Mouse (Mus musculus): ENCODE measurements around the gene Szrd1. TPM values are rescaled to one million over a fixed set of nuclear protein-coding genes. Genes with fewer than 3 reads are reported as not detected.

The Szrd1 gene
- polyA plus RNA-seq, 1 experiment = 54.2 TPM

DNA sequence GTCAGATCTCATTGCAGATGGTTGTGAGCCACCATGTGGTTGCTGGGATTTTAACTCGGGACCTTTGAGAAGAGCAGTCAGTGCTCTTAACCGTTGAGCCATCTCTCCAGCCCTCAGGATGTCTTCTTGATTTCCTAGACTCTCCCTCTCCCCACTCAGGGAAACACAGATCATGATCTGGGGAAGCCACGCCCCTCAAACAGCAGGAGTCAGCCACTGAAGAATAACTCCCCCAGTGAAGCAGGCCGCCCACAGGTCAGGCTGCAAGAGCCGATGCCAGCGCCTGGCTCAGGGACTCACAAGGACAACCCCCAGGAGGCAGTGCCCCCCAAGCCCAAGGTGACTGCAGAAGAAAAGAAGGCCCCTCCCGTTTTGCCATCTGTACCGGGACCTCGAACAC, 42.9 kb downstream of the Szrd1 start:
- H3K36me3 ChIP-seq (ENCODE audit: control insufficient read depth, insufficient read depth, low read length) = no peaks in the 10 kb centered on the region
- 50% methylated on average over 9 of the region's 9 CpGs for whole genome bisulfite sequencing
- no peaks in the 10 kb centered on the region for H3K4me1 ChIP-seq (replicated peaks; ENCODE audit: control insufficient read depth, insufficient read depth, low read length)
- no peak overlapping the region for H3K4me3 ChIP-seq (ENCODE audit: control insufficient read depth, insufficient read depth, low read length)
- DNase-seq = no peak
- no peaks in the 10 kb centered on the region for H3K27me3 ChIP-seq (ENCODE audit: control insufficient read depth, insufficient read depth, low read length)
- TF ChIP-seq CTCF (IDR thresholded peaks at IDR 0.05; ENCODE audit: borderline replicate concordance, control insufficient read depth, extremely low read depth, insufficient read depth, low read length, poor library complexity) (no peak), POLR2A (IDR thresholded peaks at IDR 0.05; ENCODE audit: control insufficient read depth, extremely low read depth, insufficient read depth, low read length, poor library complexity) (no peak)
- no peak overlapping the region for H3K27ac ChIP-seq (ENCODE audit: control insufficient read depth, insufficient read depth, low read length)

DNA sequence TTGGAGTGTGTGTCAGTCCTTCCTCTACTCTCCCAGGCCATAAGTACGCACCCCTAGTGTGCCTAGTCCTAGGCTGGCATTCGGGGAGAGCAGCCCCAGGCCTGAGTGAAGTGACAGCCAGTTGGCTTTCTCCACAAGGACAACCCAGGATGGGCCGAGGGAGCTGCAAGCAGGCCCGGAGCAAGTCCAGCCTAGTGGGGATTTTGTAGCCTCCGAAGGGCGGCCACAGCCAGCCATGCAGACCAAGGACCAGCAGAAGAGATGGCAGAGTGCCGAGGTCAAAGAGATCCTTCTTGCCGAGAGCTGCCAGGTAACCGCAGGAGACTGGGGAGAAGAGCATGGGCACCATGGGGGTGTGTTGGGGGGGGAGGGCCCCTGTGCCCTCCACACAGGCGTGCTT, 44.6 kb downstream of the Szrd1 start:
- no peaks in the 10 kb centered on the region for H3K27me3 ChIP-seq (ENCODE audit: control insufficient read depth, insufficient read depth, low read length)
- H3K4me3 ChIP-seq (ENCODE audit: control insufficient read depth, insufficient read depth, low read length) = no peak overlapping the region
- 92% methylated on average over 10 of the region's 10 CpGs for WGBS
- H3K4me1 ChIP-seq (replicated peaks; ENCODE audit: control insufficient read depth, insufficient read depth, low read length) = no peaks in the 10 kb centered on the region
- no peak overlapping the region for H3K27ac ChIP-seq (ENCODE audit: control insufficient read depth, insufficient read depth, low read length)
- TF ChIP-seq CTCF (IDR thresholded peaks at IDR 0.05; ENCODE audit: borderline replicate concordance, control insufficient read depth, extremely low read depth, insufficient read depth, low read length, poor library complexity) (no peak), POLR2A (IDR thresholded peaks at IDR 0.05; ENCODE audit: control insufficient read depth, extremely low read depth, insufficient read depth, low read length, poor library complexity) (no peak)
- no peaks in the 10 kb centered on the region for H3K36me3 ChIP-seq (ENCODE audit: control insufficient read depth, insufficient read depth, low read length)
- no peak for DNase-seq

DNA sequence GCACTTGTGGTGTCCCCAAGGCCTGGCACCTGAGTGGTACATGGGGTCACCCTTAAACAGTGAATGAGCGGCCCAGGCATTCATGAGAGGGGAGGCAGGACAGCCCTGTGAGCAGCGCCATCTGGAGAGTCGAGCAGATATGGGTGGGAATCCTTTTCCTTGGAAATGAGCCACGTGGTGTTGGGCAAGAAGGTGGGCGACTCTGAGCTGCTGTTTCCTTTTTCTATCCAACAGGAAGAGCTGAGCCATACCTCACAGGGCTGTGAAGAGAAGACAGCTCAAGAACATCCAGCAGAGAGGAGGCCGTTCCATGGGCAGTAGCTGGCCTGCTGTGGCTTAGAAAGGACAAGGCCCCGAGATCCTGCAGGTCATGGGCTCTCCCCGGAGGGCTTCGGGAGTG, 50.9 kb downstream of the Szrd1 start:
- TF ChIP-seq CTCF (IDR thresholded peaks at IDR 0.05; ENCODE audit: borderline replicate concordance, control insufficient read depth, extremely low read depth, insufficient read depth, low read length, poor library complexity) (no peak), POLR2A (IDR thresholded peaks at IDR 0.05; ENCODE audit: control insufficient read depth, extremely low read depth, insufficient read depth, low read length, poor library complexity) (no peak)
- no peak for DNase-seq
- H3K4me3 ChIP-seq (ENCODE audit: control insufficient read depth, insufficient read depth, low read length) = no peak overlapping the region
- H3K36me3 ChIP-seq (ENCODE audit: control insufficient read depth, insufficient read depth, low read length) = no peaks in the 10 kb centered on the region
- H3K27ac ChIP-seq (ENCODE audit: control insufficient read depth, insufficient read depth, low read length) = no peak overlapping the region
- 78% methylated on average over 9 of the region's 9 CpGs for WGBS
- H3K4me1 ChIP-seq (replicated peaks; ENCODE audit: control insufficient read depth, insufficient read depth, low read length) = no peaks in the 10 kb centered on the region
- H3K27me3 ChIP-seq (ENCODE audit: control insufficient read depth, insufficient read depth, low read length) = no peaks in the 10 kb centered on the region

DNA sequence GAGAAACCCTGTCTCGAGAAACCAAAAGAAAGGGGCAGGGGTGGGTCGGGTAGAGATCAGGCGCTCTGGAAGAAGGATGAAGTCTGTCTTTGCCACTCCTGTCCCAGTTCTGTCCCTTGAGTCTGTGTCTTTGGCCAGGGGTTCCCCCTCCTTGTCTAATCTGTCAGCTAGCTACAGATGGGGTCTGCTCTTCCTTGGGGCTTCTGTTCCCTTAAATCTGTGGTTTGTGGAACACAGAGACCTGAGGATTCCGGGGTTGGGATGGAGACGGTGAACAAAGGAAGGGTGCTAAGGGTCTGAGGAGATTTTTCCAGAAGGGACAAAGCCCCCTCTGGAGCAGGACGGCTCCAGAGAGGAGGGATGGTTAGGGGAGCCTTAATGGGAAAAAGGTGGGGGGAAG, 51.5 kb downstream of the Szrd1 start, which contains the start of gene Spata21:
Gene Spata21 (plus strand): TSS at position 301 of the 400 bp plus-strand sequence.
- Histone ChIP-seq H3K27ac (ENCODE audit: control insufficient read depth, insufficient read depth, low read length) (no peak within 1 kb of the TSS), H3K4me3 (ENCODE audit: control insufficient read depth, insufficient read depth, low read length) (no peak within 1 kb of the TSS), H3K4me1 (replicated peaks; ENCODE audit: control insufficient read depth, insufficient read depth, low read length) (no peaks in the 10 kb centered on the region), H3K36me3 (ENCODE audit: control insufficient read depth, insufficient read depth, low read length) (no peaks in the 10 kb centered on the region), H3K27me3 (ENCODE audit: control insufficient read depth, insufficient read depth, low read length) (no peaks in the 10 kb centered on the region)
- DNase-seq = no peak
- no peak for TF ChIP-seq CTCF (IDR thresholded peaks at IDR 0.05; ENCODE audit: borderline replicate concordance, control insufficient read depth, extremely low read depth, insufficient read depth, low read length, poor library complexity)
- no peak for TF ChIP-seq POLR2A (IDR thresholded peaks at IDR 0.05; ENCODE audit: control insufficient read depth, extremely low read depth, insufficient read depth, low read length, poor library complexity)
- 82% methylated on average over 6 of the region's 6 CpGs for WGBS

DNA sequence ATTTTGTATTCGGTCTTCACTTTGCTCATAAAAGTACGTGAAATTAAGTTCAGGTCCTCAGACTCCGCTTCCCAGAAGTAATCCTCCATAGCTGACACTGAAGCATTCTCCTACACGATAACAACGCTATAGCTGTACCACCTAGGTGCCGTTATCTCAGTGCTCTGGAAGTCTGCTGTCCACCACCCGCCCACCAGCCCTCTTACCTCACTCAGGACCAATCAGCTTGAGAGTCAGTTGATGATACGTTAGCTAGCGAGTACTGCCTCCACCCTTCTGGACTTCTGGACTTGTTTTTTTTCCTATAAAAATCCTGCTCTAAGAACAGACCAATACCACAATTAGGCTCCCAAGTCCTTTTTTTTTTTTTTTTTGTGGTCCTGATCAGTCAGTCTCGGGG, 52.7 kb downstream of the Szrd1 start:
- TF ChIP-seq CTCF (IDR thresholded peaks at IDR 0.05; ENCODE audit: borderline replicate concordance, control insufficient read depth, extremely low read depth, insufficient read depth, low read length, poor library complexity) = no peak
- TF ChIP-seq POLR2A (IDR thresholded peaks at IDR 0.05; ENCODE audit: control insufficient read depth, extremely low read depth, insufficient read depth, low read length, poor library complexity) = no peak
- Histone ChIP-seq H3K4me3 (ENCODE audit: control insufficient read depth, insufficient read depth, low read length) (no peak overlapping the region), H3K4me1 (replicated peaks; ENCODE audit: control insufficient read depth, insufficient read depth, low read length) (no peaks in the 10 kb centered on the region), H3K36me3 (ENCODE audit: control insufficient read depth, insufficient read depth, low read length) (no peaks in the 10 kb centered on the region), H3K27me3 (ENCODE audit: control insufficient read depth, insufficient read depth, low read length) (no peaks in the 10 kb centered on the region), H3K27ac (ENCODE audit: control insufficient read depth, insufficient read depth, low read length) (no peak overlapping the region)
- 94% methylated on average over 10 of the region's 10 CpGs for WGBS
- DNase-seq = no peak

DNA sequence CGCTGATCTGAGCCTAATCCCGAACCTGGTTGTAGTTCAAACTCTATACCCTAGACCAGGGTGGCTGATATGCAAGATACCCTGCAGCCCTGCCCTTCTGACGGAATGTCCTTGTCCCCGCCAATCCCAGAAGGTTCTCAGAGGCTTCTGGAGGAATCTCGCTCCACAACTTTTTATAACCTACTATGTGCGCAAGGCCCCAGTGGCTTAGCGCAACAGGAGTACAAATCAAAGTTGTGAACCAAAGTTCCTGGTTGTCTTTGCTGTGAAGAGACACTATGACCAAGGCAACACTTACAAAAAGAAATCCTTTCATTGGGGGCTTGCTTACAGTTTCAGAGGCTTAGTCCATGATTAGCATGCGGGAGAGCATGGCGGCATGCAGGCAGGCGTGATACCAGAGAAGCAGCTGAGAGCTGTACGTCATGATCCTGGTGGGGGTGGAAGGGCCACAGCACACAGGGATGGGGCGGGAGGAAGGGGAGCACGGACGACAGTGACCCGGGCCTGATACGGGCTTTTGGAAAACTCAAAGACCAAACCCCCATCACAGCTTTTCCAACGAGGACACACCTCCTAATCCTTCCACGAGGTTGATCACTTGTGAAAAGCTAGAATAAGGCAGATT, 61.0 kb downstream of the Szrd1 start:
- Histone ChIP-seq H3K36me3 (ENCODE audit: control insufficient read depth, insufficient read depth, low read length) (peaks cover 2% of the 10 kb centered on the region; the same call in 1 of the 2 replicates), H3K27ac (ENCODE audit: control insufficient read depth, insufficient read depth, low read length) (no peak overlapping the region), H3K27me3 (ENCODE audit: control insufficient read depth, insufficient read depth, low read length) (no peaks in the 10 kb centered on the region), H3K4me3 (ENCODE audit: control insufficient read depth, insufficient read depth, low read length) (no peak overlapping the region), H3K4me1 (replicated peaks; ENCODE audit: control insufficient read depth, insufficient read depth, low read length) (peaks cover 13% of the 10 kb centered on the region)
- WGBS = 80% methylated on average over 18 of the region's 18 CpGs
- TF ChIP-seq CTCF (IDR thresholded peaks at IDR 0.05; ENCODE audit: borderline replicate concordance, control insufficient read depth, extremely low read depth, insufficient read depth, low read length, poor library complexity) (no peak), POLR2A (IDR thresholded peaks at IDR 0.05; ENCODE audit: control insufficient read depth, extremely low read depth, insufficient read depth, low read length, poor library complexity) (no peak)
- no peak for DNase-seq

Data from thymus, adult 2 months (tissue).